Mouse (Mus musculus): ENCODE measurements around the gene Kndc1.

Gene Kndc1

GRCm38 (mm10) chr7:139894655-139895557 is at the start of gene Kndc1:
Gene Kndc1 (plus strand): TSS chr7:139894696.
- POLR2A ChIA-PET, result interaction anchor here (0.6 to 1.6 kb wide), 13 partner anchors 9 to 1621 kb away, joined by 3 to 6 read pairs (median 4); partner anchors contain the start of gene Msx3 (in 1 of the 4)

GRCm38 (mm10) chr7:139845101-139845500 is 49.4 kb upstream of the Kndc1 start:
- ChIA-PET CTCF (interaction anchor here in 1 of 4 experiments (0.5 to 2.0 kb wide), 2 partner anchors 16 to 125 kb away, joined by 4 to 7 read pairs; no protein-coding TSS in a partner anchor), POLR2A (no interaction called here)

More at GRCm38 (mm10) chr7:139894655-139895557, at the start of gene Kndc1:
- CTCF ChIA-PET, result interaction anchor here (0.6 to 2.8 kb wide), 12 partner anchors 20 to 191 kb away, joined by 3 to 9 read pairs (median 4); partner anchors contain the start of gene Adam8 (in 1 of the 4)

- ChIA-PET POLR2A (interaction anchor here in 1 of 4 experiments (0.6 kb wide), 1 partner anchor 240 kb away, joined by 3 read pairs; no protein-coding TSS in a partner anchor), CTCF (interaction anchor here in 3 of 4 experiments (1.3 to 2.2 kb wide), 5 partner anchors 11 to 147 kb away, joined by 3 to 8 read pairs (median 6); partner anchors contain the start of gene Adgra1 (in 1 of the 3))
Observed at GRCm38 (mm10) chr7:139850152-139850551, 44.3 kb upstream of the Kndc1 start.

- ChIA-PET CTCF (interaction anchor here in 3 of 4 experiments (0.6 to 2.2 kb wide), 7 partner anchors 11 to 147 kb away, joined by 3 to 8 read pairs (median 4); partner anchors contain the start of gene Adgra1 (in 1 of the 3)), POLR2A (interaction anchor here in 2 of 4 experiments (0.6 to 0.7 kb wide), 2 partner anchors 240 to 370 kb away, joined by 3 read pairs; no protein-coding TSS in a partner anchor)
Observed at GRCm38 (mm10) chr7:139850677-139851076, 43.8 kb upstream of the Kndc1 start.

- CTCF ChIA-PET, result interaction anchor here in 3 of 4 experiments (0.6 to 2.2 kb wide), 6 partner anchors 10 to 434 kb away, joined by 3 to 8 read pairs (median 5); no protein-coding TSS in a partner anchor
- POLR2A ChIA-PET, result interaction anchor here in 2 of 4 experiments (0.6 to 0.8 kb wide), 3 partner anchors 12 to 371 kb away, joined by 3 to 6 read pairs (median 3); no protein-coding TSS in a partner anchor
Observed at GRCm38 (mm10) chr7:139851098-139851497, 43.4 kb upstream of the Kndc1 start.

GRCm38 (mm10) chr7:139855261-139855660 is 39.2 kb upstream of the Kndc1 start:
- ChIA-PET POLR2A (no interaction called here), CTCF (interaction anchor here in 2 of 4 experiments (0.6 kb wide), 2 partner anchors 156 to 618 kb away, joined by 3 read pairs; no protein-coding TSS in a partner anchor)

- ChIA-PET POLR2A (interaction anchor here in 2 of 4 experiments (0.8 to 1.4 kb wide), 2 partner anchors 158 kb away, joined by 3 read pairs; no protein-coding TSS in a partner anchor), CTCF (interaction anchor here (0.5 to 4.9 kb wide), 69 partner anchors 8 to 1978 kb away, joined by 3 to 110 read pairs (median 4); partner anchors contain the start of genes Cfap46 (in 3 of the 4), Kndc1 (in 2 of the 4), Adgra1 (in 1 of the 4) and Dpysl4 (in 1 of the 4))
Observed at GRCm38 (mm10) chr7:139861411-139861810, 33.1 kb upstream of the Kndc1 start.

- ChIA-PET CTCF (interaction anchor here (0.5 to 4.9 kb wide), 10 partner anchors 131 to 1511 kb away, joined by 3 to 110 read pairs (median 10); no protein-coding TSS in a partner anchor), POLR2A (interaction anchor here in 2 of 4 experiments (0.7 to 1.0 kb wide), 2 partner anchors 12 to 14 kb away, joined by 3 to 6 read pairs; no protein-coding TSS in a partner anchor)
Observed at GRCm38 (mm10) chr7:139863076-139863475, 31.4 kb upstream of the Kndc1 start.

GRCm38 (mm10) chr7:139864253-139864652 is 30.2 kb upstream of the Kndc1 start:
- POLR2A ChIA-PET, result no interaction called here
- CTCF ChIA-PET, result interaction anchor here in 2 of 4 experiments (3.7 to 4.9 kb wide), 3 partner anchors 160 to 248 kb away, joined by 26 to 110 read pairs (median 84); no protein-coding TSS in a partner anchor

- ChIA-PET POLR2A (no interaction called here), CTCF (interaction anchor here in 1 of 4 experiments (0.6 kb wide), 1 partner anchor 959 kb away, joined by 3 read pairs; no protein-coding TSS in a partner anchor)
Observed at GRCm38 (mm10) chr7:139864871-139865270, 29.6 kb upstream of the Kndc1 start.

- POLR2A ChIA-PET, result no interaction called here
- CTCF ChIA-PET, result no interaction called here
Observed at GRCm38 (mm10) chr7:139871014-139871413, 23.5 kb upstream of the Kndc1 start.

GRCm38 (mm10) chr7:139877167-139877792 is 17.2 kb upstream of the Kndc1 start:
- POLR2A ChIA-PET, result interaction anchor here in 2 of 4 experiments (0.6 kb wide), 2 partner anchors 15 to 1064 kb away, joined by 3 read pairs; partner anchors contain the start of gene Pgghg (in 1 of the 2)
- CTCF ChIA-PET, result interaction anchor here in 3 of 4 experiments (0.5 to 1.4 kb wide), 12 partner anchors 16 to 342 kb away, joined by 3 to 7 read pairs (median 3); no protein-coding TSS in a partner anchor

GRCm38 (mm10) chr7:139878122-139878521 is 16.4 kb upstream of the Kndc1 start:
- POLR2A ChIA-PET, result no interaction called here
- CTCF ChIA-PET, result interaction anchor here (0.5 to 1.0 kb wide), 10 partner anchors 21 to 1194 kb away, joined by 3 to 5 read pairs (median 4); no protein-coding TSS in a partner anchor

- ChIA-PET CTCF (interaction anchor here in 3 of 4 experiments (0.6 to 0.7 kb wide), 3 partner anchors 42 to 1193 kb away, joined by 3 to 5 read pairs (median 4); no protein-coding TSS in a partner anchor), POLR2A (no interaction called here)
Observed at GRCm38 (mm10) chr7:139878621-139879020, 15.9 kb upstream of the Kndc1 start.

GRCm38 (mm10) chr7:139883545-139883944 is 11.0 kb upstream of the Kndc1 start:
- ChIA-PET CTCF (no interaction called here), POLR2A (no interaction called here)

- CTCF ChIA-PET, result interaction anchor here in 3 of 4 experiments (0.7 to 1.4 kb wide), 3 partner anchors 70 to 301 kb away, joined by 3 to 19 read pairs (median 4); no protein-coding TSS in a partner anchor
- POLR2A ChIA-PET, result no interaction called here
Observed at GRCm38 (mm10) chr7:139891779-139892178, 2.7 kb upstream of the Kndc1 start.

- ChIA-PET CTCF (interaction anchor here in 2 of 4 experiments (0.5 to 2.8 kb wide), 3 partner anchors 35 to 165 kb away, joined by 3 to 9 read pairs (median 3); no protein-coding TSS in a partner anchor), POLR2A (interaction anchor here in 1 of 4 experiments (0.7 to 1.0 kb wide), 2 partner anchors 9 to 319 kb away, joined by 3 read pairs; no protein-coding TSS in a partner anchor)
Observed at GRCm38 (mm10) chr7:139896271-139896670, 1.8 kb downstream of the Kndc1 start.

GRCm38 (mm10) chr7:139896796-139897195 is 2.3 kb downstream of the Kndc1 start:
- POLR2A ChIA-PET, result interaction anchor here in 1 of 4 experiments (1.0 kb wide), 1 partner anchor 9 kb away, joined by 3 read pairs; no protein-coding TSS in a partner anchor

More at GRCm38 (mm10) chr7:139896796-139897195, 2.3 kb downstream of the Kndc1 start:
- CTCF ChIA-PET, result interaction anchor here in 2 of 4 experiments (0.5 to 0.6 kb wide), 2 partner anchors 77 to 166 kb away, joined by 3 read pairs; no protein-coding TSS in a partner anchor
